Mouse (Mus musculus): ENCODE data around the gene 1700029I15Rik. TPM values are rescaled to one million over a fixed set of nuclear protein-coding genes. Genes with fewer than 3 reads are reported as not detected.

The 1700029I15Rik gene
- polyA plus RNA-seq, 2 experiments = 0.85 to 1.1 TPM

DNA sequence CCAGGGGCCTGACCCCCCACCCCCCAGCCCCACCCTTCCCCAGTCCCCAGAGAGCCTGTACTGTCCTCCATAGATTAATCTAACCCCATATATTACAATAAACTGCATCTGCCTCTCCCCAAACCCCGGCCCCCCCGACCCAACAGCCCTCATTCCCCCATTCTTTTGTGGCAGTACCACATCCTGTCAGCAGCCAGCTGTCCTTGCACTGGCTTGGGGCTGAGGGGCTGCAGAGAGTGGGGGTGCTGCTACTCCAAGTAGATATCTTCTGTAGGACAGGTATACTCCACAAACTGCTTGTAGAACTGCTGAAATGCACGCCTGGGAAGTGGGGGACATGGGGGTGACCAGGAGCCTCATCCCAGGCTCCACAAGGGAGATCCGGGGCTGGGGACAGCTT is 1.8 kb downstream of the 1700029I15Rik start:
- Histone ChIP-seq H3K9me3 (ENCODE audit: control insufficient read depth, low read length) (no peaks in the 10 kb centered on the region), H3K4me2 (ENCODE audit: low read depth) (no peak overlapping the region), H3K4me1 (replicated peaks; ENCODE audit: control insufficient read depth in 2 of 2, insufficient read depth in 2 of 2, low read length in 1 of 2) (no peaks in the 10 kb centered on the region), H3K27me3 (ENCODE audit: control insufficient read depth, insufficient read depth, low read length) (peaks cover 17% of the 10 kb centered on the region), H3K4me3 (ENCODE audit: insufficient read depth in 1 of 2, low read depth in 2 of 2, low read length in 2 of 2) (no peak overlapping the region), H3K9ac (replicated peaks) (no peak overlapping the region), H3K36me3 (replicated peaks; ENCODE audit: control insufficient read depth, insufficient read depth, low read depth) (no peaks in the 10 kb centered on the region; the same call in 1 of the 2 replicates), H3K27ac (no peak overlapping the region)
- TF ChIP-seq CTCF (IDR thresholded peaks at IDR 0.05; ENCODE audit: low read depth) = no peak
- 31% methylated on average over 4 of the region's 4 CpGs for WGBS (ENCODE audit: insufficient replicate concordance)
- no peak for DNase-seq (ENCODE audit: low read depth in 3 of 3, low spot score in 3 of 3)
- no peak for ATAC-seq (ENCODE audit: insufficient read depth)

- no peaks in the 10 kb centered on the region for H3K36me3 ChIP-seq (replicated peaks; ENCODE audit: control insufficient read depth, insufficient read depth, low read depth)
- H3K27ac ChIP-seq = no peak overlapping the region
- H3K27me3 ChIP-seq (ENCODE audit: control insufficient read depth, insufficient read depth, low read length) = peaks cover 29% of the 10 kb centered on the region
- no peak for ATAC-seq (ENCODE audit: insufficient read depth)
- H3K9ac ChIP-seq (replicated peaks) = no peak overlapping the region
- no peak overlapping the region for H3K4me3 ChIP-seq (ENCODE audit: insufficient read depth in 1 of 2, low read depth in 2 of 2, low read length in 2 of 2)
- 63% methylated on average over 22 of the region's 22 CpGs for WGBS (ENCODE audit: insufficient replicate concordance)
- no peak overlapping the region for H3K4me2 ChIP-seq (ENCODE audit: low read depth)
- TF ChIP-seq EP300 (IDR thresholded peaks at IDR 0.05; ENCODE audit: low read depth) = no peak
- TF ChIP-seq CTCF (IDR thresholded peaks at IDR 0.05; ENCODE audit: low read depth) = no peak
- H3K4me1 ChIP-seq (replicated peaks; ENCODE audit: control insufficient read depth in 2 of 2, insufficient read depth in 2 of 2, low read length in 1 of 2) = peaks cover 0 to 4% of the 10 kb centered on the region in 2 experiments; a peak in 2 of 4 replicates
- no peak for DNase-seq (ENCODE audit: low read depth in 3 of 3, low spot score in 3 of 3)
- H3K9me3 ChIP-seq (ENCODE audit: control insufficient read depth, low read length) = no peaks in the 10 kb centered on the region
These were observed 3.0 kb downstream of the 1700029I15Rik start for GRCm38 (mm10) chr2:92385113-92386051.

GRCm38 (mm10) chr2:92386821-92387570 is 4.7 kb downstream of the 1700029I15Rik start:
- WGBS (ENCODE audit: insufficient replicate concordance) = 72% methylated on average over 30 of the region's 30 CpGs
- no peak overlapping the region for H3K9ac ChIP-seq (replicated peaks)
- peaks cover 0 to 4% of the 10 kb centered on the region in 2 experiments; a peak in 2 of 4 replicates for H3K4me1 ChIP-seq (replicated peaks; ENCODE audit: control insufficient read depth in 2 of 2, insufficient read depth in 2 of 2, low read length in 1 of 2)
- no peak overlapping the region for H3K4me2 ChIP-seq (ENCODE audit: low read depth)
- no peak for DNase-seq (ENCODE audit: low read depth in 3 of 3, low spot score in 3 of 3)
- no peak for ATAC-seq (ENCODE audit: insufficient read depth)
- H3K27me3 ChIP-seq (ENCODE audit: control insufficient read depth, insufficient read depth, low read length) = peaks cover 45% of the 10 kb centered on the region
- H3K4me3 ChIP-seq (ENCODE audit: insufficient read depth in 1 of 2, low read depth in 2 of 2, low read length in 2 of 2) = no peak overlapping the region
- no peaks in the 10 kb centered on the region for H3K9me3 ChIP-seq (ENCODE audit: control insufficient read depth, low read length)
- TF ChIP-seq CTCF (IDR thresholded peaks at IDR 0.05; ENCODE audit: low read depth) = no peak
- no peak for TF ChIP-seq EP300 (IDR thresholded peaks at IDR 0.05; ENCODE audit: low read depth)
- no peaks in the 10 kb centered on the region for H3K36me3 ChIP-seq (replicated peaks; ENCODE audit: control insufficient read depth, insufficient read depth, low read depth)
- H3K27ac ChIP-seq = no peak overlapping the region

GRCm38 (mm10) chr2:92387646-92388045 is 5.3 kb downstream of the 1700029I15Rik start:
- TF ChIP-seq EP300 (IDR thresholded peaks at IDR 0.05; ENCODE audit: low read depth) (no peak), CTCF (IDR thresholded peaks at IDR 0.05; ENCODE audit: low read depth) (no peak)
- Histone ChIP-seq H3K36me3 (replicated peaks; ENCODE audit: control insufficient read depth, insufficient read depth, low read depth) (no peaks in the 10 kb centered on the region), H3K27ac (no peak overlapping the region), H3K4me1 (replicated peaks; ENCODE audit: control insufficient read depth in 2 of 2, insufficient read depth in 2 of 2, low read length in 1 of 2) (peaks cover 0 to 4% of the 10 kb centered on the region in 2 experiments; a peak in 2 of 4 replicates), H3K4me3 (ENCODE audit: insufficient read depth in 1 of 2, low read depth in 2 of 2, low read length in 2 of 2) (no peak overlapping the region), H3K27me3 (ENCODE audit: control insufficient read depth, insufficient read depth, low read length) (peaks cover 51% of the 10 kb centered on the region), H3K9ac (replicated peaks) (no peak overlapping the region), H3K4me2 (ENCODE audit: low read depth) (no peak overlapping the region), H3K9me3 (ENCODE audit: control insufficient read depth, low read length) (no peaks in the 10 kb centered on the region)
- 43% methylated on average over 4 of the region's 4 CpGs for WGBS (ENCODE audit: insufficient replicate concordance)
- no peak for ATAC-seq (ENCODE audit: insufficient read depth)
- DNase-seq (ENCODE audit: low read depth in 3 of 3, low spot score in 3 of 3) = no peak

- DNase-seq (ENCODE audit: low read depth in 3 of 3, low spot score in 3 of 3) = no peak
- Histone ChIP-seq H3K36me3 (replicated peaks; ENCODE audit: control insufficient read depth, insufficient read depth, low read depth) (no peaks in the 10 kb centered on the region), H3K4me3 (ENCODE audit: insufficient read depth in 1 of 2, low read depth in 2 of 2, low read length in 2 of 2) (no peak overlapping the region), H3K4me2 (ENCODE audit: low read depth) (no peak overlapping the region), H3K9ac (replicated peaks) (no peak overlapping the region), H3K4me1 (replicated peaks; ENCODE audit: control insufficient read depth in 2 of 2, insufficient read depth in 2 of 2, low read length in 1 of 2) (peaks cover 0 to 4% of the 10 kb centered on the region in 2 experiments; a peak in 2 of 4 replicates), H3K9me3 (ENCODE audit: control insufficient read depth, low read length) (no peaks in the 10 kb centered on the region), H3K27ac (no peak overlapping the region), H3K27me3 (ENCODE audit: control insufficient read depth, insufficient read depth, low read length) (peaks cover 54% of the 10 kb centered on the region)
- no peak for ATAC-seq (ENCODE audit: insufficient read depth)
- no peak for TF ChIP-seq EP300 (IDR thresholded peaks at IDR 0.05; ENCODE audit: low read depth)
- no peak for TF ChIP-seq CTCF (IDR thresholded peaks at IDR 0.05; ENCODE audit: low read depth)
- 46% methylated on average over 3 of the region's 3 CpGs for WGBS (ENCODE audit: insufficient replicate concordance)
These were observed 5.8 kb downstream of the 1700029I15Rik start for GRCm38 (mm10) chr2:92388081-92388517.

Data from liver, embryonic 14.5 days (tissue).